Mouse (Mus musculus) lung, embryonic 15.5 days (tissue): Measurements from ENCODE around the gene Olfr1179. TPM values are rescaled to one million over a fixed set of nuclear protein-coding genes. Genes with fewer than 3 reads are reported as not detected.
"Not testable (repeated sequence)": the region's sequence is repeated elsewhere in the genome, so short reads cannot be mapped to it uniquely, and the experiment has no call there.

Experiments used
- ATAC-seq: fragments of 200-750 bp; cut with Nextera tagmentation; 2 replicates; pipeline ENCODE4 v1.8.0; 2017; ENCODE audit warnings: moderate number of reproducible peaks, borderline replicate concordance; ENCODE audit not compliant: low FRiP score, low TSS enrichment; ENCODE audit errors: extremely low read depth
- H3K27ac ChIP-seq: fragments of 300-500 bp; sonication (generic); 2 replicates; pipeline ENCODE4 v1.5.1; 2015; ENCODE audit warnings: moderate library complexity, mild to moderate bottlenecking, inconsistent platforms
- H3K27me3 ChIP-seq: fragments of 300-500 bp; sonication (generic); 2 replicates; pipeline ENCODE4 v1.6.1; 2015; ENCODE audit warnings: inconsistent platforms
- H3K36me3 ChIP-seq: fragments of 300-500 bp; sonication (generic); 2 replicates; pipeline ENCODE4 v1.6.1; 2015; ENCODE audit warnings: inconsistent platforms
- H3K4me1 ChIP-seq: fragments of 300-500 bp; sonication (generic); 2 replicates; pipeline ENCODE4 v1.6.1; 2015; ENCODE audit warnings: inconsistent platforms
- H3K4me2 ChIP-seq: fragments of 300-500 bp; sonication (generic); 2 replicates; pipeline ENCODE4 v1.6.1; 2015; ENCODE audit warnings: inconsistent platforms, mild to moderate bottlenecking, moderate library complexity
- H3K4me3 ChIP-seq: fragments of 300-500 bp; sonication (generic); 2 replicates; pipeline ENCODE4 v1.5.1; 2015; ENCODE audit warnings: mild to moderate bottlenecking, inconsistent platforms
- H3K9ac ChIP-seq: fragments of 300-500 bp; sonication (generic); 2 replicates; pipeline ENCODE4 v1.6.1; 2015; ENCODE audit warnings: inconsistent platforms
- H3K9me3 ChIP-seq: fragments of 300-500 bp; sonication (generic); 2 replicates; pipeline ENCODE4 v1.6.1; 2016; ENCODE audit warnings: inconsistent platforms
- WGBS: fragments of 180-500 bp; shearing (Covaris S2); methylation state at CpG from one replicate; pipeline ENCODE4 v1.1.7; 2015; 5-methylcytosine and 5-hydroxymethylcytosine counted together
- polyA plus RNA-seq: library from polyadenylated mRNA; unstranded; fragments of >200 nt; fragmentation: Nextera tagmentation; extraction: Ambion mirVana; gene quantifications from 2 replicates; pipeline ENCODE4 v1.2.1, GENCODE M21; 2015

The Olfr1179 gene
- not detected in 2 replicates for polyA plus RNA-seq

DNA sequence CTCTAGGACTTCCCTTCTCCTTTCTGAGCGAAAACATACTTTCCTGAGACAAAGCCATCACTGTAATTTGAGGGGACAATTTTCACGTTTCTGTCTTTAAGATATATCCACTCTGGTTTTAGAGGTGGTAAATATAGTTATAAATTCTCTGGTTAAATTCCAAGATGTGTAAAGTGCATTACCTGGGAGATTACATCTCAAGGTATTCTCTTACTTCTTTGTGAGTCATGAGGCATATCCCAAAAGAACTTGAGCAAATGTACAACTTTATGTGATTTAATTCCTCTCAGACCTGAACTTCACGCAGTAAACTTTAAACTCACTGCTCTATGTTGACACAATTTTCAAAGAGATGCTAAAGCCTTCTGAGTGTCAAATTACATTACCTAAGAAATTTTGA lies at the start of gene Olfr1179:
Gene Olfr1179 (minus strand): TSS at position 101 of the 400 bp plus-strand sequence.
- H3K4me3 ChIP-seq: no peak within 1 kb of the TSS
- no peaks in the 10 kb centered on the region for H3K27me3 ChIP-seq
- ATAC-seq: no peak
- H3K4me2 ChIP-seq: no peak within 1 kb of the TSS
- H3K9ac ChIP-seq: no peak within 1 kb of the TSS
- WGBS: 70% methylated on average over 3 of the region's 3 CpGs
- no peak within 1 kb of the TSS for H3K27ac ChIP-seq
- H3K4me1 ChIP-seq: no peaks in the 10 kb centered on the region
- no peaks in the 10 kb centered on the region for H3K9me3 ChIP-seq
- H3K36me3 ChIP-seq: no peaks in the 10 kb centered on the region

DNA sequence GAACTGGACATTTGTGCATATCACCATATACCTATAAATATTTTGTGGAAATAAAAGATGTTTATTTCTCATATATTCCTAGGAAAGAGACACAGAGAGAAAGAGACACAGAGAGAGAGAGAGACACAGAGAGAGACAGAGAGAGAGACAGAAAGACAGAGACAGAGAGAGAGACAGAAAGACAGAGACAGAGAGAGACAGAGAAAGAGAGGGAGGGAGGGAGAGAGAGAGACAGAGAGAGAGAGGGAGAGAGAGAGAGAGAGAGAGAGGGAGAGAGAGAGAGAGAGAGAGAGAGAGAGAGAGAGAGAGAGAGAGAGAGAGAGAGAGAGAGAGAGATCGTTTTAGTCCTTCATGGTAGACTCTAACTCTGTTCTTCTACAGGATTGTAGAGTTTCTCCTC lies 48.3 kb upstream of the Olfr1179 start, which contains the start of gene Olfr1183:
Gene Olfr1183 (plus strand): TSS at position 301 of the 400 bp plus-strand sequence.
- H3K4me3 ChIP-seq, H3K27me3 ChIP-seq, H3K9ac ChIP-seq, H3K4me1 ChIP-seq, H3K27ac ChIP-seq, ATAC-seq, H3K4me2 ChIP-seq, H3K9me3 ChIP-seq, H3K36me3 ChIP-seq: not testable (repeated sequence)
- WGBS: 83% methylated on average over 1 of the region's 1 CpGs

DNA sequence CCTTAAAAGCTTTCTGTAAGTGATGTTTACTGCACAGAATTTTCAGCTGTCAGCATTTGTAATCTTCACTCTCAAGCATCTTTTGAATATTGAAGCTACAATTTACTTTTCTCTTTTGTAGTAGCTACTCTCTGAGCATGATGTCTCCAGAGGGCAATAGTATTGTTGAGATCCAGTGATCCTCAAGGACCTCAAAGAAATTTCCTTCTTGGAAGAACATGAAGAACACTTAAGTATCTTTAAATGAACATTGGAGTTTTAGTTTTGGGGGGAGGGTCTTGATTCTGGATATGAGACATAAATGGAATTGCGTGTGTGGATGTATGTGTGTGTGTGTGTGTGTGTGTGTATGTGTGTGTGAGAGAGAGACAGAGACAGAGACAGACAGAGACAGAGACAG lies 42.8 kb upstream of the Olfr1179 start, which contains the start of gene Gm13757:
Gene Gm13757 (minus strand): TSS at position 101 of the 400 bp plus-strand sequence.
- H3K9me3 ChIP-seq: no peaks in the 10 kb centered on the region

DNA sequence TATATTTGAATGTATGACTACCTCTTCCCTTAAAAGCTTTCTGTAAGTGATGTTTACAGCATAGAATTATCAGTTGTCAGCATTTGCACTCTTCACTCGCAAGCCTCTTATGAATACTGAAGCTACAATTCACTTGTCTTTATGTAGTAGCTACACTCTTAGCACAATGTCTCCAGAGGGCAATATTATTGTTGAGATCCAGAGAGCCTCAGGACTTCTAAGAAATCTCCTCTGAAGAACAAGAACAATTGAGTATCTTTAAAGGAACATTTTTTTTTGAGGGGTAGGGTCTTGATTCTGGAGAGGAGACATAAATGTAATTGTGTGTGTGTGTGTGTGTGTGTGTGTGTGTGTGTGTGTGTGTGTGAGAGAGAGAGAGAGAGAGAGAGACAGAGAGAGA lies 19.8 kb upstream of the Olfr1179 start, which contains the start of gene Olfr1181:
Gene Olfr1181 (minus strand): TSS at position 101 of the 400 bp plus-strand sequence.
- ATAC-seq: no peak

More for the DNA sequence above, 42.8 kb upstream of the Olfr1179 start, which contains the start of gene Gm13757:
- Histone ChIP-seq H3K27ac (no peak within 1 kb of the TSS), H3K9ac (no peak within 1 kb of the TSS), H3K27me3 (no peaks in the 10 kb centered on the region), H3K4me3 (no peak within 1 kb of the TSS), H3K36me3 (no peaks in the 10 kb centered on the region), H3K4me1 (no peaks in the 10 kb centered on the region), H3K4me2 (no peak within 1 kb of the TSS)
- 80% methylated on average over 1 of the region's 1 CpGs for WGBS
- ATAC-seq: no peak

DNA sequence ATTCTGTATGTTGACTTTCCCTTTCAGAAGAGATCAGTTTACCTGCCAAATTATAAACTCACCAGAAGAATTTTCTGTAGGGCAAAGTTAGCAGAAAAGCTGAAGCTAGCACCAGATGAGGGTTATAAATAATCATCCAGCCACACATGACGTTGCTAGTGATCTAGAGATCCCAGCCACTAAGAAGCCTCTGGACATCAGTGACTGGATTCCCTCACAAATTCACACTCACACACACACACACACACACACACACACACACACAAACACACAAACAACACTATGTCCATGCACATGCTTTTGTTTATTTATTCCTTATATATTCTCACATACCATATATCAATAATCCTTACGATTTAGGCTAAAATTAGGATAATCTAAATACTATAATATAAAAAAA lies 12.8 kb upstream of the Olfr1179 start, which contains the start of gene Olfr1180:
Gene Olfr1180 (minus strand): TSS at position 101 of the 400 bp plus-strand sequence.
- H3K27ac ChIP-seq: no peak within 1 kb of the TSS
- no peaks in the 10 kb centered on the region for H3K27me3 ChIP-seq
- no peaks in the 10 kb centered on the region for H3K4me1 ChIP-seq
- H3K4me2 ChIP-seq: no peak within 1 kb of the TSS
- H3K4me3 ChIP-seq: no peak within 1 kb of the TSS
- no peaks in the 10 kb centered on the region for H3K9me3 ChIP-seq
- ATAC-seq: no peak
- no peaks in the 10 kb centered on the region for H3K36me3 ChIP-seq
- no peak within 1 kb of the TSS for H3K9ac ChIP-seq
- WGBS: 68% methylated on average over 2 of the region's 2 CpGs

More for the DNA sequence above, 19.8 kb upstream of the Olfr1179 start, which contains the start of gene Olfr1181:
- Histone ChIP-seq H3K27ac (no peak within 1 kb of the TSS), H3K36me3 (no peaks in the 10 kb centered on the region), H3K4me3 (no peak within 1 kb of the TSS), H3K9me3 (no peaks in the 10 kb centered on the region), H3K4me1 (no peaks in the 10 kb centered on the region), H3K9ac (no peak within 1 kb of the TSS), H3K4me2 (no peak within 1 kb of the TSS), H3K27me3 (no peaks in the 10 kb centered on the region)
- 77% methylated on average over 1 of the region's 1 CpGs for WGBS

DNA sequence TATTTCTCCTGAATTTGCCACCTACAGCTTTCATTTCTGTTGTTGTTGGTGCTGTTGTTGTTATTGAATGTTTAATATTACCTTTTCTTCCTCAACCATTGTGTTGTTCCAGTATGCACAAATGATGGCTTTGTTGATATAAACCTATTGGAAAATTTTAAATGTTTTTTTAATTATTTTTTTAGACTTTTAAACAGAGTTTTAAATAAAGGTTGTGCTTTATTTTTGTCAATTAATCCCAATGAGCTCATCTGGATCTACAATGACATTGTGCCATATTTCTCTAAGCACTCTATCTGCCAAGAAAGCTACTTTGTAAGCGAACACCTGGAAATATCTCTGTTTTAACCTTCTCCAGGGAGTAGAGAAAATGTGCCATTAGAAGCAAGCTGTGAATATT lies 19.5 kb downstream of the Olfr1179 start, which contains the start of gene Olfr1178:
Gene Olfr1178 (plus strand): TSS at position 301 of the 400 bp plus-strand sequence.
- Histone ChIP-seq H3K36me3 (no peaks in the 10 kb centered on the region), H3K27me3 (no peaks in the 10 kb centered on the region), H3K4me2 (no peak within 1 kb of the TSS), H3K27ac (no peak within 1 kb of the TSS), H3K4me1 (no peaks in the 10 kb centered on the region), H3K4me3 (no peak within 1 kb of the TSS), H3K9ac (no peak within 1 kb of the TSS), H3K9me3 (no peaks in the 10 kb centered on the region)
- no peak for ATAC-seq
- WGBS: 81% methylated on average over 1 of the region's 1 CpGs

DNA sequence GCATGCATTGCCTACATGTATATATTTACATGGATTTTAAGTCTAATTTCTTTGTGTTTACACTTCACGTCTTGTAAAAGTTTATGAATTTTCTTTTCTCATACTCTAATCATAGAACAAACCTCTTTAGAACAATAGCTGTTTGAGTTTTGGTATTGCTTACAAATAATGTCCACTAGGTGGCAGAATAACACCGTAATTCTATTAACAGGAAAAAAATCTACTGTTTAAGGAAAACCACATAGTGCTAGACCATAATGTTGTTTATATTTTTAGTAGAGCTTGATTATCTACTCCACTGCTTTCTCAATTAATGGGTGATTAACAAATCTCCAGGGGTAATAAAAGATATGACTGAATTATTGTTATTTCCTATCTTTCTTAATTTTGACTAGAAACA lies 49.9 kb downstream of the Olfr1179 start:
- Histone ChIP-seq H3K9ac (no peak overlapping the region), H3K4me1 (no peaks in the 10 kb centered on the region), H3K27me3 (no peaks in the 10 kb centered on the region), H3K4me2 (no peak overlapping the region), H3K4me3 (no peak overlapping the region), H3K36me3 (no peaks in the 10 kb centered on the region), H3K9me3 (no peaks in the 10 kb centered on the region), H3K27ac (no peak overlapping the region)
- 1% methylated on average over 2 of the region's 2 CpGs for WGBS
- no peak for ATAC-seq

Other genes starting within 250 kb of the Olfr1179 start
- not detected in 2 replicates for gene Olfr1168, start 224.6 kb downstream of the Olfr1179 start, polyA plus RNA-seq
- gene Olfr1170, start 178.1 kb downstream of the Olfr1179 start, polyA plus RNA-seq: not detected in 2 replicates
- not detected in 2 replicates for gene Olfr1173, start 126.6 kb downstream of the Olfr1179 start, polyA plus RNA-seq
- gene Olfr1174-ps, start 91.3 kb downstream of the Olfr1179 start, polyA plus RNA-seq: not detected in 2 replicates
- not detected in 2 replicates for gene Olfr1175-ps, start 79.2 kb downstream of the Olfr1179 start, polyA plus RNA-seq
- gene Olfr1176, start 69.7 kb downstream of the Olfr1179 start, polyA plus RNA-seq: not detected in 2 replicates
- not detected in 2 replicates for gene Olfr1177-ps, start 60.0 kb downstream of the Olfr1179 start, polyA plus RNA-seq
- gene Olfr1178, start 19.4 kb downstream of the Olfr1179 start, polyA plus RNA-seq: not detected in 2 replicates
- gene Olfr1180, start 12.7 kb upstream of the Olfr1179 start, polyA plus RNA-seq: not detected in 2 replicates
- not detected in 2 replicates for gene Olfr1181, start 19.7 kb upstream of the Olfr1179 start, polyA plus RNA-seq
- not detected in 2 replicates for gene Gm13757, start 42.7 kb upstream of the Olfr1179 start, polyA plus RNA-seq
- gene Olfr1183, start 48.4 kb upstream of the Olfr1179 start, polyA plus RNA-seq: not detected in 2 replicates
- not detected in 2 replicates for gene Olfr1184, start 77.1 kb upstream of the Olfr1179 start, polyA plus RNA-seq
- not detected in 2 replicates for gene Olfr1185-ps1, start 86.9 kb upstream of the Olfr1179 start, polyA plus RNA-seq
- gene Olfr1186, start 112.1 kb upstream of the Olfr1179 start, polyA plus RNA-seq: not detected in 2 replicates
- gene Olfr1188, start 150.5 kb upstream of the Olfr1179 start, polyA plus RNA-seq: not detected in 2 replicates
- gene Olfr1189, start 180.0 kb upstream of the Olfr1179 start, polyA plus RNA-seq: not detected in 2 replicates
- gene Olfr1191-ps1, start 234.1 kb upstream of the Olfr1179 start, polyA plus RNA-seq: not detected in 2 replicates
- not detected in 2 replicates for gene Olfr1192-ps1, start 242.1 kb upstream of the Olfr1179 start, polyA plus RNA-seq